Mouse (Mus musculus) hindlimb bud, embryonic 11.5 days (tissue): ENCODE results near the gene Sox15.

Experiments
- DNase-seq: peaks from one replicate; pipeline ENCODE4 v3.0.0-alpha.2; 2012; ENCODE audit warnings: low read depth, low spot score; ENCODE audit errors: extremely low spot score

The Sox15 gene

DNA sequence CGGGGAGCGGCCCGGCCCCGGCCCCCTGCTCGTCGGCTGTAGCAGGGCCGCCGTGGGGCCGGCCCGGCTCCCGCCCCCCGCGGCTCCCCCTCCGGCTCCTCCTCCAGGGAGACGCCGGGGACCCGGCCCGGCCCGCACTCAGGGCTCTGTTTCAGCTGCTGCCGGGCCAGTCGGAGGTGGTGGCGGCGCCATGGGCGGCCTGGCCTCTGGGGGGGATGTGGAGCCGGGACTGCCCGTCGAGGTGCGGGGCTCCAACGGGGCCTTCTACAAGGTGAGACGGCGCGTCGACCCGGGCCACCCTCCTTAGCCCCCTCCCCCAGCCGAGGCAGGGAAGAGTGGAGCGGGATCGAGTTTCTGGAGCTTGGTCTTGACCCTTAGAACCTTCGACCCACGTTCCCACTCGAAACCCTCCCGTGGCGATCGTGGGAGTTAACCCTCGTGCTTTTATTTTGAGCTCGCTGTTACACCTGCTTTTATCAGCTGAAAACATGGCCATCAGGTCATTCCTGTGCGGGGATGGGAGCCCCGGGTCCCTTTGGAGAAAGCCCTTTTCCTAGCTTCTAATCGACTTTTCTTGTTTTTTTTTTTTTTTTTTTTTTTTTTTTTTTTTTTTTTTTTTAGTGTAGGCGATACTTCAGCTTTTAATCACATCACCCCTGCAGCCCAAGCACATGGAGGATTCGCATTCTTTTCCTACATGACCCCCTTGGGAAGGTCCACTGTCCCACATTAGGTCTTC, 21.8 kb upstream of the Sox15 start:
- DNase-seq, result no peak

DNA sequence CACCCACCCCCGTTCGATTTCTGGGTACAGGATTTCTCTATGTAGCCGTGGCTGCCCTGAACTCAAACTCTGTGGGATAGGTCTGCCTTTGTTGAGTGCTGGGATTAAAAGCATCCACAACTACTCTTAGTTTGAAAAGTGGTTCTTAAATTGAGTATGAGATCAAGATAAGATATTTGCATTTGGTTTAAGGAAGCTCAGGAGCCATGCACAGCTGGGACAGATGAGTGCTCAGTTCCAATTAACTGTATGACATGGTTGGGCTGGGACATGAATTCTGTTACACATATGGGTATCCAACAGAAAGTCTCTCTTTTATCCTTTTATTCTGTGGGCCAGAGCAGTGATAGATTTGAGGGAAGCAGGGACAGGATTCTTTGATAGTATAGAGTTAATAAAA, 19.6 kb upstream of the Sox15 start:
- DNase-seq, result no peak

DNA sequence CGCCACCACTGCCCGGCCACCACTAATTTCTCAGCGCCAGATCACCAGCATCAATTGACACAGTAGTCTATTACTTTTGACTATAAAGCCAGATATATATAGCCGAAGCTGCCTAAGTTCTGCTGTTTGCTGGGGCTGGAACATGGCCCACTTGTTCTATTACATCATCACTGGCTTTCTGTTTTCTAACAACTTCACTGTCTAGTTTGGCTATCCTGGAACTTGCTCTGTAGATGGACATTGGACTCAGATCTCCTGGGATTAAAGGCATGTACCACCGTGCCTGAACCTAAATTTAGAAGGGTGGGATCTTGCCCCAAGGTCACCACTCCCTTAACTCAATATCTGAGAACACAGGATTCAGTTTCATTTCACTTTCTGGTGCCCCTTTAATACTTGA, 9.3 kb upstream of the Sox15 start:
- no peak for DNase-seq

DNA sequence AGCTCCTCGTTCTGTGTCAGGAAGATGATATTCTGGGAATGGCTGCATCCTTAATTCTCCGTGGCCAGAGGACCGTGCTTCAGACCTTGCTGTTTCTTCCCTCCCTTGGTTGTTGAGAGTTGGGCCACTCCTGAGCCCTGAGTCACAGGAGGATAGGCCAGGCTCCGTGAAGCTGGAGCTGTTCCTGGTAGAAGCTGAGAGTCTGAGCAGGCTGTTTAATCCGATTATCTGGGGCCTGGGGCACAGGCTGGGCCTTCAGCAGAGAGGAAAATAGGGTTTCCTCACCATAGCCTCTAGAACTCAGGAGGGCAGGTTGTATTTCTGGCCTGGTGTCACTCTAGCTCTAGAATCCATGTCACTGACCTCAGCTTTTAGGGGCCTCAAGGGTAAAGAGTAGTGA, 1.7 kb upstream of the Sox15 start:
- no peak for DNase-seq

DNA sequence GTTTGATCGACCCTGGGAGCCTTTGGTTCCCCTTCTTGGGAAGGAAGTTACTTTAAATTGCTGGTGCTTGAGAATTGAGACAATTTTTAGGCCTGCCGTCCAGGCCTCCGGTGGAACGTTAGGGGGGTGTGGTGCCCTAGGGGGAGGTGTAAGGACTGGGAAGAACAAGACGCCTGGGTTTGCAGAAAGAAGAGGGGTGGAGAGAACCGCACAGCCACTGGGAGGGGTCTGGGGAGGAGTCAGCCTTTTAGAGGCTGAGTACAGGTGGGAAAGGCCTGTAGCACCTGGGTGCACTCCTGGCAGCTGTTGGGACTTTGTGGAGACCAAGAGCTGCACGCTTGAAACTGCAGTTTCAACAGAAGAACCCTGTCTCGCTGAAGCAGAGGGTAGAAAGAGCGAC, 354 bp upstream of the Sox15 start:
- no peak for DNase-seq

DNA sequence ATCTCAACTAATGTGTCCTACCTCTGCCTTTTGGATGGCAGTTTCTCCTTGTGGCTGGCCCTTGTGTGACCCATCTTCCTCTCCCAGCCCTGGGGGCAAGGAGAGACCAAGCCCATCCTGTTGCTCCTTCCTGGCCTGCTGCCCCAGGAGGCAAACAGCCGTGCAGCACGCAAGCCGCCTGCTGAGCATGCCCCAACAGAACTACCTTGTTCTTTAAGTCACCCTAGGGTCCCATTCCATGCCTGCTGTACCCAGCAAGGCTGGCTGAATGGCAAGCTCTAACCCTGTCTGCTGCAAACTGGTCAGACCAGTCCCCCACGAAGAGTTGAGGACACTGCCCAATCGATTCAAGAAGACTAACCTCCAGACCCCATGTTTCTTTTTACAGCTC, 946 bp downstream of the Sox15 start:
- no peak for DNase-seq

DNA sequence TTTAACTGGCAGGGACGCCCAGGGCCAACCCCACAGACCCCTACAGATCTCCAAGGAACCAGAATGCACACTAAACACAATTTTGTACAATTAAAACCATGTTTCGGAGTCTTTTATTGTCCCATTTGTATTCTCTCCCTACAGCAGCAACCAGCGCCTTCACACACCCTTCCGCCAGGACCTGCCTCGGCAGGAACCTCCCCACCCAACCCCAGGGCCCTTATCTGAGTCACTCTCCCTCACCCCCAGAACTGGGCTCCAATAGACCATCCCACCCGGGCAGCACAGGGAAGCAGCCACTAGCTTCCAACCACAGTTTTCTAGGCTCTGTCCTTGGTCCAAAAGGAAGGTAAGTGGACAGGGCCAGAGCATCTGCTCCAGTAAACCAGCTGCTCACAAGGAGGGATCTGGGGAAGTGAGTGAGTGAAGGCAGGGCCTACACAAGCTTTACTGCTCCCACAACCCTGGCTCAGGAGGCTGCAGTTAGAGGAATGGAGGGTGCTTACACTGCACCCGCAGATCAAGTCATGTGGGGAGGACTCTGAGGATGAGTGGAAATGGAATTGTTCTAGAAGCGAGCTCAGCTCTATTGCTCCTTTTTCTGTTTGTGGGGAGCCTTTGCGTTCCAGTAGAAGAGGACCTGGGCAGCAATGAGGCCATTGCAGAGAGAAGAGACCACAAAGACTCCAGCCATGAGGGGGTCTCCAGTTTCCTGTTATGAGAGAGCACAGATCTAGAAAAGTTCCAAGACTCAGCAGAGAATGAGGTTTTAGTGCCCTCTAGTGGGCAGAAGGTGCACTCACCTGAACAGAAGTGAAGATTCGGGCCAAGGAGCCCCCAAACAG, 1.7 kb downstream of the Sox15 start:
- DNase-seq, result peak; percentile 77

DNA sequence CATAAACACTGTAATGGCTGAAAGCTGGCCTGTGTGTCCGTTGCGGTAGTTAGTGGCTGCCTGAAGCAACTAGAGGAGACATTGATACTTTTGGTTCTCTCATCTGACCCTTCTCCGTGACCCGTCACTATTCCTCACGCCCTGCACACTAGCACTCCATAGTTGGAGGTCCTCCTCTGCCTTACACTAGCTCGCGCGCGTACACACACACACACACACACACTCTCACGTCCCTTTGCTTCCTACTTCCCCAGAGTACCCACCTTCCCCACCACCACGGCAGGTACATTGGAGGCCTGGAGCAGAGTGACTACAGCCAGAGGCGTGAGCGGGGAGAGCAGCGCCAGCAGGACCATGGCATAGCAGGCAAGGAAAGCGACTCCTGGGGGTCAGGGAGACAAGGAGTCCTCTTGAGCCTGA, 2.4 kb downstream of the Sox15 start:
- DNase-seq, result no peak

DNA sequence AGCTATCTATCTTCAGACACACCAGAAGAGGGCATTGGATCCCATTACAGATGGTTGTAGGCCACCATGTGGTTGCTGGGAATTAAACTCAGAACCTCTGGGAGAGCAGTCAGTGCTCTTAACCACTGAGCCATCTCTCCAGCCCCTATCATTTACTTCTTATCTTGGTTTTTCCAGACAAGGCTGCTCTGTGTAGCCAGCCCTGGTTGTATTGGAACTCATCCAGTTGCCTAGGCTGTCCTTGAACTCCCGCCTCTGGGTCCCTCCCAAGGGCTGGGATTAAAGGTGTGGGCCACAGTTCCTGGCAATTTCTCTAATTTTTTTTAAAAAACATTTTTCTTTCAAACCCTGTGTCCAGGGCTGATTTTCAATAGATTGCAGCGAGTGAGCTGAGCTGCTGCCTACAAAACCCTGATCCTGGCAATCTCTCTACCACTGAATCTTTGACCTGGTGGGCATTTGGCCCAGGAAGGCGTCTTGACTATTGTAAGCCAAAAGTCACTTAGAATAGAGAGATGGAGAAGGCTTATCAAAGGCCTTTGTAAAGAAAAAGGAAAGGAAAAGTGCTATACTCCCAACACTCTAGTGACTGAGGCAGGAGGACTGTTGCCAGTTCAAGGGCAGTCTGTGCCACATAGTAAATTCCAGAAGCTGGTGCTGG, 6.2 kb downstream of the Sox15 start:
- no peak for DNase-seq

DNA sequence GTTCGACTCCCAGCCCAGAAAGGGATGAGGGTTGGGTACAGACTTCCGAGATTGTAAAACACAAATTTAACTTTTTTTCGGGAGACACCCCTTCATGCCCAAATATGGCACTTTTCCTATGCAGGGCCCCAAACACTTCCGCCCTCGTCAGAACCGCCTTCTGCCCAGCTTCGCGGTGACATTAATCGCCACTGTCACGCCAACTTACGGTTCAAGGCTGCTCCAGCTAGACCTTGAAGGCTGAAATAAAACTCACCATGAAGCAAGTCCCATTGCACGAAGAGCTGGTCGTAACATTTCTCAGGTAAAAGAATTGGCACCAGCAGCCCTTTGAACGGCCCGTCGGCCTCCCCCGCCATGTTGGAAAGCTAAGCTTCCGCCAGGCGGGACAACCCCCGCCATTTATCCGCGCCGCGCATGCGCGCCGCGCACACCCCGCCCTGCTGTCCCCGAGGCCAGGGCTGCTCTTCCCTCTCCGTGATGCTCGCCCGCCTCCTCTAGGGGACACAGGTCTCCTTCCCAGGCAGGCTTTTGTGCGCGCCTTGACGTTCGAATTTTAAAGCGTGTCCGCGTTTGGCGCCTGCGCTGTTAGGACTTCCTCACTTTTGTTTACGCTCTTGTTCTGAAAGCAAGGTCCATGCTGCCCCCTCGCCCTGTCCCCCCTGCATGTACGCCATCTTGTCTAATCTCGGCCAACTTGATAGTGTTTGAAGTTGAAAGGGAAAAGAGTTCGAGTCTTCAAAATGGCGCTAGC, 7.3 kb downstream of the Sox15 start, which contains the start of gene Mpdu1:
Gene Mpdu1, minus strand, starts transcription at position 430 of the 754 bp plus-strand sequence.
- DNase-seq, result peak; percentile 94

DNA sequence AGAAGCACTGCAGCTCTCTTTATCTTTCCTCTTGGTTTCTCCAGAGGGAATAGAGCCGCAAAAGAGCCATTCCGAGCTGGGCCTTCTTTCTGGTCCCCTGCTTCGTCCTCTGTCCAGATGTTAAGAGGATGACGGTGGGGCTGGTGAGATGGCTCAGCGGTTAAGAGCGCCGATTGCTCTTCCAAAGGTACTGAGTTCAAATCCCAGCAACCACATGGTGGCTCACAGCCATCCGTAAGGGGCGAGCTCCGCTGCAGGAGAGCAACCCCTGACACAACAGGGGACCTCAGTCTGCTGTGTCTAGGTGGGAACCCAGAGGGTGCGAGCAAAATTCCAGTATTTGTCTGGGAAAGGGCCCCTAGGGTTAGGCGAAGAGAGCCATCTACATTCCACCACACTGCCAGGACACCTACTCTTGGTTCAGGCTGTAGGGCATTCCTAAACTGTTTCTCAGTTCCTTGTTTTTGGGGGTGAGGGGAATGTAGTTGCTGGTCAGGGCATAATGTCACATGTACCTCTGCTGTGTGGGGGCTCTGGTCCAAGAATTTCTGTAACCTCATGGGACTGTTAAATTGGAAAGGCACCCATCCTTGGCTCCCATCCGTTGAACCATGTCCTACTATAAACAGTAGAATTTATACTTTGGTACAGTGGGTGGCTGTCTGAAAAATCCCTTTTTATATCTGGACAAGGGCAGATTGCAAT, 8.0 kb downstream of the Sox15 start:
- DNase-seq, result no peak

DNA sequence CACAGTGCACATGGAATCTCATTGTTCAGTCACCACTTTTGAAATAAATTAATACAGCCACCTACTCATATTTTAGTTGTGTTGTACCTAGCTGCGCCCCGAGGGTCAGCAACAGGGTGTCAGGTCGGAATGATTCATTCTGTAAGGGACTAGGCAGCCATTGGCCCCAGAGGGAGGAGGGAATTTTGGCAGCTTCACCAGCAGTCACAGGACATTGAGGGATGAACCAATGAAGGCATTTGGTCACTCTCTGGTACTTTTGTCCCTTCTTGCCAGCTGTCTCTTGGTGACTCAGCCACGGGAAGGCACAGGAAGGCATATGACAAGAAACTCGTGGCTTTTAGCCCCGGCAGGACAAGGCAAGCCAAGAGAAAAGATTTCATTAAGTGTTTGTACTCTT, 8.7 kb downstream of the Sox15 start:
- DNase-seq, result no peak

DNA sequence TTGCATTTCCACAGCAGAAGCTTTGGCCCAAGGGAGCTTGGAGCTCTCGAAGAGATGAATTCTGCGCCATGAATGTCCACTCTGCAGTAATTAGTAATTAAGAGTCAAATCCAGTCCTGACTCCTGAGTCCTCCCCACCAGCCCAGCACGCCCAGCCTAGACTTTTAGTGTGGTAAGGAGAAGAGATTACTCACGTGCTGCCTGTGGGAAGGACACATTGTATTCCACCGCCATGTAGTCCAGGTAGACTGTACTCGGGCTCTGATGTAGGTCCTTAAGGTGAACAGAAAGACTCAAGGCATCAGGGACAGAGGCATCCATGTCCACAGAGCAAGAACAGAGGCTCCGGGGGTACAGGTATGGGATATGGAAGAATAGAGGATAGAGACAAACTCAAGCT, 9.7 kb downstream of the Sox15 start:
- DNase-seq, result no peak

DNA sequence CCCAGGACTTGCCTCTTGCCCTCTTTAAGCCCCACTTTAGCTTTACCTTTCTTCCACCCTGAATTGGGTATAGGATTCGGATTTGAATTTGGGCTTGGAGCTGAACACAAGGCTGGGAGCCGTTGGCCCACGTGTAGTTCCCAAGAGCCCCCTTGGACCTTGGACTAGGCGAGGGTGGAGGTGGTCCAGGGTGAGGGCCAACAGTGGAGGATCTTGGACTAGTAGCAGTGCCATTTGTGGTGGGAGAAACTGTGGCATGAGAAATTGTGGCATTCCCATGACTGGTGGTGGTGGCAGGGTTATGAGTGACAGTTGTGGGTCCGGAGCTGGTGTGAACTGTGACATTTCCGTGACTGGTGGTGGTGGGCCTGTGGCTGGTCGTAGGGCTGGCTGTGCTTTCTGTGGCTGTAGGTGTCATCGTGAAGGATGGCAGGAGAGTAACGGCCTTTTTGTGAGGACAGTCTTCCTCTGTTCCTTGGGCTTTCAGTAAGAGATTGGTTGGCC, 10.4 kb downstream of the Sox15 start:
- DNase-seq, result no peak

DNA sequence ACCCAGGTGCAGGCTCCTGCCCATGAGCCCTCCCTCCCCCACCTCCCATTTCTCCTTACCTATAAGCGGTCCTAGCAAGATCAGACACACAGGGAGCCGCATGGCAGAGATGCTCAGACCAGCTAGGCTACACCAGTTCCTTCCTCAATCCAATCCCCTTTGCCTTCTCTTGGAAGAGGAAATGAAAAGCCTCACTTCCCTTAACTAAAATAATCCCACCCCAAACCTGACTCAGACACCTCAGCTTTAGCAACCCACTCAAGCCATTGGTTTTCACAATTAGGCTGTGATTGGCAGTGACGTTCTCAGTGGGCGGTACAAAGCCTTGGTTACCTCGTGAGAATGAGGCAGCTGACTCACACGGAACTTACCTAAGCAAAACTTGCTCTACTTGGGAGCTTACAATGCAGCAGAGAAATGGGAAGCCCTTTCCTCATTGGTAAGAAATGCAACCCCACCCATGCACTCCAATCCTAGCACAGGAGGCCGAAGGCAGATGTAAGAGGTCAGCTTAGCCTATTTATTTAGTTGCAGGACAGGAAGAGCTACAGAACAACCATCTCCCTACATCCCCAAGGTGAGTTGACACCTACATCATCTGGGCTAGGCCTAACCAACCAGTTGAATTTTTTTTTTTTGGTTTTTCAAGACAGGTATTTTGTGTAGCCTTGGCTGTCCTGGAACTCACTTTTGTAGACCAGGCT, 11.0 kb downstream of the Sox15 start, which contains the start of gene Cd68:
Gene Cd68, minus strand, starts transcription at position 193 of the 704 bp plus-strand sequence.
- DNase-seq, result no peak

DNA sequence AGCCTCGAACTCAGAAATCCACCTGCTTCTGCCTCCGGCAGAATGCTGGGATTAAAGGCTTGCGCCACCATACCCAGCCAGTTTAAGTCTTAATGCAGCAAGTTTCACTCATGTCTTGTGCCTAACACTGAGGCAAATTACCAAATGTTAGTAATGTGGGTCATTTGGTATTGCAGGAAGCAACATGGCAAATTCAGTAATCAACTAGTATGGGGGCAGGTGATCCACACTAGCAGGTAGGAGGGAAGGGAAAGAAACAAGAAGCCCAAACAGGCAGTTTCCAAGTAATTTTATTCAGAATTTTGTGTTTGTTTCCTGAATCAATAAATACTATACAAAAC, 11.5 kb downstream of the Sox15 start:
- no peak for DNase-seq

DNA sequence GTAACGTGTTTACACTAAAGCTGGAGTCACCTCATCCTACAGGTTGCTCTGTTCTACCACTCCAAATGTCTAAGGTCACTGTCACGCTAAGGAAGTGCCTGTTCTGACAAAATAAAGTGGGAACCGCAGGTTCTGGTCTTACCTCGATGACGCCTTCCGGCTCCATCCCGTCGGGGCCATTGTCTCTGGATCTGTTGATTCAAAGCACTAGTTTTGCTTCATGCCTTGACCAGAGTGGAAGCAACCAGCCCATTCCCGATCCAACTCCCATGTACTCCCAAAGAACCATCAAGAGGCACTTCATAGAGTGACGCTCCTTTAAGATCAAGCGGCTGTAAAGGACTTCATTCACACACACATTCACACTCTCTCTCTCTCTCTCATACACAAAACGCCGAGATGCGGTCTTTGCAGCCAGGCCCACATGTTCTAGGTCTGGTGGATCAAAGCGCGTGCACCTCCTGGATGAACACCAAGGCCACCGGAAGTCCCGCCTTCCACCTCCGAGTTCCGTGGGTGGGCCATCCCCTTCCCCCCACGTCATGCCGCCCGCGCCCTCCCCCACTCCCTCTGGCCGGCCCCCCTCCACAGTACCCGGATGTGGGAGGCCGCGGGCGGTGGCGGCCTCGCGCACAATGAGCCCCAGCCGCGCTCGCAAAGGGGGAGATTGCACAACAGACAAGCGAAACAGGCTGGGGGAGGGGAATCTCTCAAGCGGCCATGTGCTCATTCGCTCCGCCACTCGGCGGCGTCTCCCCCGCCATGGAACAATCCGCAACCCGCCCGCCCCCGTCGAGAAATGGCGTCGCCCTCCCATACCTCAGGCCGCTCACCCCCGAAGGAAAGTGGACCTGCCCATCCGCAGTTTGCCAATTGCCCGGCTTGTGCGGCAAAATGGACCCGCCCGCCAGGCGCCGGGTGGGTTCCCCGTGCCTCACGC, 15.9 kb downstream of the Sox15 start:
- DNase-seq, result peak; percentile 73

DNA sequence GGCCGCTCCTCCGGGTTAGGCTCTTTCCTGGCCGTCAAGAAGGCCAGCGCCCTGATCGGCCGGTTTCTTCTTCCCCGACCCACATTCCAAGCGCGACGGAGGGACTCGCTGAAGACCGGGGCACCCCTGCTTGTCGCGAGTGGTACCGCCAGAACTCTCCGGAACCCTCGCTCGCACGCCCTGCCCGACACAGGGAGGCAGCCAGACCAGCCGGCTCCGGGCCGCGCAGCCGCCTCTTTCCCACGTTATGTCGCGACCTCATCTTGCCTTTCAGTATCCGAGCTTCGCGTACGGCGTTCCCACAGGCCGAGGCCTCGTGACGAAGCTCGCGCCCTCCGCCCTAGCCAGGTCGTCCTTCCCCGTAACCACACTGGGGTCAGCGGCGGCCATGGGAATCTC, 16.6 kb downstream of the Sox15 start:
- no peak for DNase-seq
